Mouse (Mus musculus) bone marrow, adult 2 months (tissue): ENCODE data around the gene Pycr2. TPM values are rescaled to one million over a fixed set of nuclear protein-coding genes. Genes with fewer than 3 reads are reported as not detected.
A peak's percentile ranks its signal among the peaks of the same experiment; 100 is the strongest.

Source experiments
- H3K27ac ChIP-seq: fragments of 200-500 bp; 2 replicates; pipeline ENCODE4 v1.5.1; 2012; ENCODE audit warnings: low read depth, mild to moderate bottlenecking, control low read depth, inconsistent platforms, low read length; ENCODE audit not compliant: control insufficient read depth, poor library complexity, insufficient read depth
- H3K4me1 ChIP-seq: fragments of 200-500 bp; 2 replicates; pipeline ENCODE4 v1.6.1; 2011; ENCODE audit warnings: low read length; ENCODE audit not compliant: control insufficient read depth, insufficient read depth
- H3K4me3 ChIP-seq: fragments of 200-500 bp; replicated peaks from 2 replicates; pipeline ENCODE3; 2011; ENCODE audit warnings: mild to moderate bottlenecking, low read depth, low read length, control low read depth; ENCODE audit not compliant: control insufficient read depth
- CTCF ChIP-seq: fragments of 200-500 bp; IDR thresholded peaks from 2 replicates; pipeline ENCODE4 v1.5.1; 2011; ENCODE audit warnings: low read length, control low read depth; ENCODE audit not compliant: control insufficient read depth, insufficient read depth
- POLR2A ChIP-seq: fragments of 200-500 bp; IDR thresholded peaks from 2 replicates; pipeline ENCODE4 v1.6.1; 2011; ENCODE audit warnings: low read depth, mild to moderate bottlenecking, control low read depth, low read length, borderline replicate concordance; ENCODE audit not compliant: control insufficient read depth
- WGBS: fragments of 180-500 bp; shearing (Covaris S2); methylation state at CpG from one replicate; pipeline ENCODE4 v1.1.7; 2018; 5-methylcytosine and 5-hydroxymethylcytosine counted together
- polyA plus RNA-seq: library from polyadenylated mRNA; stranded (reverse); fragments of >200 nt; gene quantifications from 2 replicates; pipeline ENCODE4 v1.2.4, GENCODE M21; 2011; ENCODE audit warnings: low replicate concordance; ENCODE audit not compliant: missing spikeins, insufficient read depth, insufficient read length

Pycr2 gene
- polyA plus RNA-seq, 1 experiment: 48.1 TPM

DNA sequence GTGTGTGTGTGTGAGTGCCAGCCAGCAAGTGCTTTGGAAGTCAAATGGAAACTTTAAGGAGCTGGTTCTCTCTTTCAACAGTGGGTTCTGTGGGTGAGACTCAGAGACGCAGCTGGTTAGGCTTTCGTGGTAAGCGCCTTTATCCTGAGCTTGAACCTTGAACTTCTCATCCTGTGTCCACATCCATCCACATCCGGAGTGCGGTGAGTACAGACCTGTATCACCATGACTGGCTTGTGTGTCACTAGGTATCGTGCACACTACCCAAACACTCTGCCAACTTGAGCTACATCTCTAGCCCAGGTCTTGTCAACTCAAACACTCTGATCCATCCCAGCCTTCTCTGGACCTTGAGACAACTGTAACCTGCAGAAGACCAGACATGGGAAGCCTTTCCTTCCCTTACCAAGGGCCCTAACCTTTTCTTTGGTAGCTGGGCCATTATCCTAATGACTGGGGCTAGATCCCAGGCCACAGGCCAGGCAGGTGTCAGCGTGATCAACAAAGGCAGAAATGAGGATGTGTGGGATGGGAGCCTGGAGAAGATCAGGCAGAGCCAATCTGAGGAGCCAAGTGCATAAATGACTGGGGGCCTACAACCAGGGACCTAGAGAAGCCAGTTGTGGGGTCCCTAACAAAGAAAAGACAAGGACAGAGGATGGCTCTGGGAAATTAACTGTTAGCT is 36.8 kb downstream of the Pycr2 start:
- Histone ChIP-seq H3K4me3 (no peak overlapping the region), H3K4me1 (peaks cover 5% of the 10 kb centered on the region), H3K27ac (peak overlapping the region; percentile 24; the same call in 1 of the 2 replicates)
- WGBS: 52% methylated on average over 7 of the region's 7 CpGs
- TF ChIP-seq CTCF: no peak
- no peak for TF ChIP-seq POLR2A

DNA sequence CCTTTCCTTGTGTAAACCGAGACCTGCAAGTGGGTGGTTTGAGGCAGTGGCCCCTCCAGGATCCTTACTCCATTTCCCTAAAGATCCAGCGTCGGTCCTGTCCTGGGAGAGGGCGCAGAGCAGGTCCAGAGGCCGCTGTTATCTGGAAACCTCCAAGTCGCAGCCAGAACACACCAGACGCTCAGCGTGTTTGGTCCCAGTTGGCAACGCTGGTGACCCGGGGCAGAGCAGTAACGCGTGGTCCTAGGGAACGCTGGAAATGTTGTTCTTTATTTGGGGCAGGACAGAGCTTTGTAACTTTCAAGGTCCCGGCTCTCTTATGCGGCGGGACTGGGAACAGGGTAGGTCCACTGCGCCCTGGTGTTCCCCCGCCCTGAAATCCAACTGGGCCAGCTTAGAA is 37.6 kb downstream of the Pycr2 start:
- TF ChIP-seq CTCF: no peak
- 0 out of 2 replicates have a peak, but pooled peaks have one; percentile 27 for TF ChIP-seq POLR2A
- peak overlapping the region; percentile 97 for H3K4me3 ChIP-seq
- H3K27ac ChIP-seq: peak overlapping the region; percentile 97
- H3K4me1 ChIP-seq: peaks cover 7% of the 10 kb centered on the region
- 5% methylated on average over 18 of the region's 18 CpGs for WGBS

DNA sequence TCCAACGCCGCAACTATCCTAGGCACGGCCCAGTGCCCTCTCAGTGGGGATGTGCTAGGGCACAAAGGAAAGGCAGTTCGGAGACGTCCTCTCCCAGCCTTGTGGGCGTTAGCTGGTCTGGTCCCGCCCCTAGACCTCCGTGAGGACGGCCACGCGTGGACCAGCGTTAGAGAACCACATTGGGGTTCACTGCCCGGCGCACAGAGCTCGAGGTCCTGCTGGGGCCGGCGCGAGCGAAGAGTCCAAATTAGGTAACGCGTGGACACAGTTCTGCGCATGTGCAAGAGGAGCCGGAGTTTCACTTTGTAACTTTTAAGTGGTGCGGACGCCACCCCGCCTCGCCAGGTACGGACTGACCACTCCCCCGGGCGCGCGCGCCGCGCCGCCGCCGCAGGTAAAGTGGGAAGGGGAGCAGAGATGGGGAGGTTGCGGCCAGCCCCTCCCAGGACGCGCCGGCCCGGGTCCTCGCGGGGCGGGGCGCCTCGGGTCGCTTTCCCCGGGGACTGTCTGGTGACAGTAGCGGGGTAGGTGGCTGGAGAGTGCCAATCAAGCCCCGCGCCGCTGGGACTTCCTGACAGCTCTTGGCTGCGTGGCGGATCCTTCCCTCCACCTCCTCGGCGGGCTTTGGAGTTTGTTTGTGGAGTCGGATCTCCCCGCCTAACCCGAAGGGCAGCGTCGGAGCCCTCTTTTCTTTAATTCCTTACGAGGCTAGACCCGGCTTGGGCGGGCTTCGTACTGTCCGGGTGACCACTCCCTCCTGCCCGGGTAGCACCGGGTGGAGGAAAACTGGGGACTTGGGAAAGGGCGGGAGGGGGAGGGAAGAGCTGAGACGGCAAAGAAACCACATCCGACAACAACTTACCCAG is 38.3 kb downstream of the Pycr2 start, which contains the start of gene Tmem63a:
Gene Tmem63a (plus strand): TSS at position 179 of the 866 bp plus-strand sequence.
- peaks cover 7% of the 10 kb centered on the region for H3K4me1 ChIP-seq
- TF ChIP-seq POLR2A (peak; percentile 36; the same call in 1 of the 2 replicates), CTCF (no peak)

DNA sequence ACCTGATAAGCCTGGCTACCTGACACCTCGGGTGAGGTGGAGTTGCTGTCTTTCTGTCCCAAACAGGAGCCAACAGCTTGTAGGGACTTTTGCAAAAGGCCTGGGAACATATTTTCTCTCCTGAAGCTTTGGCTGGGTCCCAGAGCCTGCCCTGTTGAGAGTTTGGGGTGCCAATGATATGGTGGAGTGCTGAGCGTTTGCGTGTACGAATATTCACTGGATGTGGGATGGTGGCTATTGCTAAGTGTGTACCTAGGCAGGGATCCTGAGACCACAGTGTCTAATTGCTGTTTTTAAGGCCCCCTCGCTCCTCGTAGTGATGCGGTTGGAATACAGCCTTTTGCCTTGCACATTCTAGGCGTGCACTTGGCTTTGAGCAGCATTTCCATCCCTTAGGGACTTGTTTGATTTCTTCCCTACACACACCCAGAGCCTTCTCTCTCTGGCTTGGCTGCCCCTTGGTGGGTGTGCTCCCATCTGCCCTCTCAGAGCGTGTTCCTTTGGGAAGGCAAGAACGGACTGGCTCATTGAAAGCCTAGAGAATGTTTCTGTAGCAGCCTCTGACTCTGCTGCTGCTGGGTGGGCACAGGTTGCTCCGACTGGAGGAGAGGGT is 39.0 kb downstream of the Pycr2 start:
- peak overlapping the region; percentile 97 for H3K4me3 ChIP-seq
- H3K4me1 ChIP-seq: peaks cover 7% of the 10 kb centered on the region
- H3K27ac ChIP-seq: peak overlapping the region; percentile 97
- no peak for TF ChIP-seq CTCF
- no peak for TF ChIP-seq POLR2A
- 42% methylated on average over 11 of the region's 11 CpGs for WGBS

More for the DNA sequence above, 38.3 kb downstream of the Pycr2 start, which contains the start of gene Tmem63a:
- peak within 1 kb of the TSS; percentile 97 for H3K4me3 ChIP-seq
- WGBS: under 1% methylated on average over 73 of the region's 73 CpGs
- peak within 1 kb of the TSS; percentile 97 for H3K27ac ChIP-seq

DNA sequence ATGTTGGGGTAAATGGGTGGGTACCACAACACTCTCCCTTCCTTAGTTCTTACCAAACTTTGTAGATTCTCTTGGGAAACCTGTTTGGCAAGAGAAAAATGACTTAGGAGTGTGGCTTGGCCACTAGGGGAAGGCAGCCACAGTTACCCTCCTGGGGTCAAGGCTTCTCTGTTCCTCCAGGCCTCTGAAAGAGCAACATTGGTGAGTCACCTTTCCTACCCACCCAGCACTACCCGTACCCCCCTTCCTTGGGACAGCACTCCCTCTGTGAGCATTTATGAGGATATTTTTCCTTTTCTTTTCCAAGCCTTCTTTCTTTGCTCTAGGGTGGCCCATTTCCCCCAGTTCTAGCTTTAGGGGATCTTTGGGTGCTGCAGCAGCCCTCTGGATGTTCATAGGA is 39.8 kb downstream of the Pycr2 start:
- Histone ChIP-seq H3K4me3 (peak overlapping the region; percentile 97), H3K27ac (peak overlapping the region; percentile 97), H3K4me1 (peaks cover 7% of the 10 kb centered on the region)
- 34% methylated on average over 1 of the region's 1 CpGs for WGBS
- TF ChIP-seq POLR2A (no peak), CTCF (peak; percentile 27; the same call in 1 of the 2 replicates)

DNA sequence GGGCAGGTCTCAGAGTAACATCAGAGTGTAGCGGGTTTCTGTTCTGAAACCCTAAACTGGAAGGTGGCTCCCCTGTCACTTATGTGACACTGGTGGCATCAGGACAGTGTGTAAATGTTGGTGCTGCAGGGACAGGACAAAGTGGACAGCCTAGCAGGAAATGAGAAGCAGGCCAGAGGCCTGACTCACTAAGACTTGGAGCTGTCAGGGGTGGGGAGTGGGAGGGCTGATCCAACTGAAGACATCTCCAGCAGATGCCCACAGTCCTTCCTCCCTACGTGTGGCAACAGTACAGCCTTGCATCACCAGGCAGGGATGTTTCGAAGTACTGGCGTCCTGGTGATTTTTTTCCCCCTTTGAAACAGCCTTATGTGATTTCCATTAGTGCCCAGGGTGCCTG is 40.5 kb downstream of the Pycr2 start:
- TF ChIP-seq CTCF (no peak), POLR2A (no peak)
- Histone ChIP-seq H3K4me1 (peaks cover 7% of the 10 kb centered on the region), H3K27ac (peak overlapping the region; percentile 97), H3K4me3 (peak overlapping the region; percentile 57)
- 38% methylated on average over 4 of the region's 4 CpGs for WGBS

DNA sequence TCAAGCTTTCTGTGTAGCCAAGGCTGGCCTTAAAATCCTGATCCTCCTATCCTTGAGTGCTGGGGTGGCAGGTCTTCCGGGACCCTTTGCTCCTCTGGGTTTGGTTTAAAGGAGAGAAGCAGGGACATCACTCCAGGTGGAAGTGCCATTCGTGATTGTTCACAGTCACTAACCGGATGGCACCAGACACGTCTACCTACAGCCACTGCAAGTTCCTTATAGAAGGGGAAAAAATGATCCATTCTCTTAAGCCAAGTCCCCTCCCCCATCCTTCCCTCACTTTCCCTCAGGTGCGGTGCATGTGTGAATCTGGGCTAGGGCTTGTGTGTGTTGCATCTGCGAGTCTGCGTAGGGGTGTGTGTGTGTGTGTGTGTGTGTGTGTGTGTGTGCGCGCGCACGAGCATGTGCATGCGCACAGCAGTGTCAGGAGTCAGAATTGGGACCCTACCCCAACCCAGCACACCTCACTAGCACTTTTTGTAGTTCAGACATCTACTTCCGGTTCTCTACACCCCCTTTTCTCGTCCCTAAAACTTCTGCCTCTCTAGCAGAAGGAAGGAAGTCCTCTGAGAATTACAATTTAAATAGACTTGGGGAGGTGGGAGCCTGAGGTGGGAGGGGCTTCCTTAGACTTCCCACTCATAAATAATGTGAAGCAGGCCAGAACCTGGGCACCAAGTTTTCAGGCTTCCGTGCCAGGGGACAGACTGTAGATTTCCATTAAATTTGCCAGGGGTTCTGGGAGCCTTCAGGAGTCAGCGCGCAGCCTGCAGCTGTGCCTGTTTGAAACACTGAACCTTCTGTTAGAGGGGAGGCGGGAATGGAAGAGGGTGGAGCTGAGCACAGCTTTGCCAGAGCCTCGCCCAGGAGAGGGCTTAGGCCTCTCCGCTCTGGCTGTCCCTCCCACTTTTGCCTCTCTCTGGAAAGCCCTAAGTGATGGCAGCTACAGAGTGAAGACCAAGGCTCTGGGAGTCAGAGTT is 41.2 kb downstream of the Pycr2 start:
- peak overlapping the region; percentile 61 for H3K27ac ChIP-seq
- peaks cover 7% of the 10 kb centered on the region for H3K4me1 ChIP-seq
- peak overlapping the region; percentile 57 for H3K4me3 ChIP-seq
- 8% methylated on average over 20 of the region's 20 CpGs for WGBS
- TF ChIP-seq CTCF: no peak
- TF ChIP-seq POLR2A: no peak
